Mouse (Mus musculus) neural tube, embryonic 15.5 days (tissue): Measurements from ENCODE around the gene Gm3500. TPM values are rescaled to one million over a fixed set of nuclear protein-coding genes. Genes with fewer than 3 reads are reported as not detected.
"Not testable (repeated sequence)": the region's sequence is repeated elsewhere in the genome, so short reads cannot be mapped to it uniquely, and the experiment has no call there.

Experiments
- ATAC-seq: fragments of 200-750 bp; cut with Nextera tagmentation; 2 replicates; pipeline ENCODE4 v1.8.0; 2017; ENCODE audit warnings: mild to moderate bottlenecking, moderate TSS enrichment, moderate library complexity; ENCODE audit not compliant: low FRiP score
- H3K27ac ChIP-seq: fragments of 300-500 bp; sonication (generic); replicated peaks from 2 replicates; pipeline ENCODE4 v1.5.1; 2015; ENCODE audit warnings: mild to moderate bottlenecking, inconsistent platforms
- H3K27me3 ChIP-seq: fragments of 300-500 bp; sonication (generic); replicated peaks from 2 replicates; pipeline ENCODE4 v1.6.1; 2015; ENCODE audit warnings: inconsistent platforms
- H3K36me3 ChIP-seq: fragments of 300-500 bp; sonication (generic); 2 replicates; pipeline ENCODE4 v1.6.1; 2015; ENCODE audit warnings: inconsistent platforms
- H3K4me1 ChIP-seq: fragments of 300-500 bp; sonication (generic); 2 replicates; pipeline ENCODE4 v1.6.1; 2015; ENCODE audit warnings: inconsistent platforms
- H3K4me2 ChIP-seq: fragments of 300-500 bp; sonication (generic); 2 replicates; pipeline ENCODE4 v1.6.1; 2015; ENCODE audit warnings: inconsistent platforms, mild to moderate bottlenecking, moderate library complexity
- H3K4me3 ChIP-seq: fragments of 300-500 bp; sonication (generic); replicated peaks from 2 replicates; pipeline ENCODE4 v1.5.1; 2015; ENCODE audit warnings: mild to moderate bottlenecking, inconsistent platforms
- H3K9ac ChIP-seq: fragments of 300-500 bp; sonication (generic); replicated peaks from 2 replicates; pipeline ENCODE4 v1.6.1; 2015; ENCODE audit warnings: mild to moderate bottlenecking, inconsistent platforms
- H3K9me3 ChIP-seq: fragments of 300-500 bp; sonication (generic); replicated peaks from 2 replicates; pipeline ENCODE4 v1.6.1; 2016; ENCODE audit warnings: inconsistent platforms
- WGBS: fragments of 180-500 bp; shearing (Covaris S2); methylation state at CpG from one replicate; pipeline ENCODE4 v1.1.7; 2015; ENCODE audit warnings: mixed read lengths; 5-methylcytosine and 5-hydroxymethylcytosine counted together
- polyA plus RNA-seq: library from polyadenylated mRNA; unstranded; fragments of >200 nt; fragmentation: Nextera tagmentation; extraction: Ambion mirVana; gene quantifications from 2 replicates; pipeline ENCODE4 v1.2.1, GENCODE M21; 2015

Gene Gm3500
- 1.2 and 1.8 TPM in 2 replicates for polyA plus RNA-seq

GRCm38 (mm10) chr14:5388949-5389348, at the start of gene Gm3500:
Gene Gm3500 (minus strand): TSS chr14:5389049.
- H3K4me1 ChIP-seq, H3K9me3 ChIP-seq, ATAC-seq, H3K27me3 ChIP-seq, H3K4me2 ChIP-seq, H3K36me3 ChIP-seq, H3K9ac ChIP-seq, H3K27ac ChIP-seq, H3K4me3 ChIP-seq: not testable (repeated sequence)
- no CpG with 5 or more reads among the region's 37 CpGs for WGBS

- not testable (repeated sequence) for H3K36me3 ChIP-seq, H3K27me3 ChIP-seq, ATAC-seq, H3K27ac ChIP-seq, H3K9ac ChIP-seq, H3K4me3 ChIP-seq, H3K4me2 ChIP-seq, H3K9me3 ChIP-seq, H3K4me1 ChIP-seq
- WGBS, result no CpG with 5 or more reads among the region's 2 CpGs
These were observed 54.0 kb downstream of the Gm3500 start, which contains the start of gene Gm3542 for GRCm38 (mm10) chr14:5334828-5335227. Gene Gm3542 (minus strand): TSS chr14:5334928.

Other genes starting within 250 kb of the Gm3500 start
- not detected in 2 replicates for gene Gm3317, start 224.5 kb downstream of the Gm3500 start, polyA plus RNA-seq
- not detected in 2 replicates for gene Gm8271, start 203.3 kb downstream of the Gm3500 start, polyA plus RNA-seq
- gene Gm3526, start 128.5 kb downstream of the Gm3500 start, polyA plus RNA-seq, result 0.17 TPM in 1 of 2 replicates, not detected in the other
- not detected in 2 replicates for gene Gm3542, start 54.1 kb downstream of the Gm3500 start, polyA plus RNA-seq
- 3.5 TPM in 1 of 2 replicates, not detected in the other for gene Gm3194, start 66.4 kb upstream of the Gm3500 start, polyA plus RNA-seq
- not detected in 2 replicates for gene Gm8246, start 88.8 kb upstream of the Gm3500 start, polyA plus RNA-seq
- 0.13 TPM in 1 of 2 replicates, not detected in the other for gene Gm3187, start 95.2 kb upstream of the Gm3500 start, polyA plus RNA-seq
- 12.8 and 16.2 TPM in 2 replicates for gene Gm3488, start 112.6 kb upstream of the Gm3500 start, polyA plus RNA-seq
- gene Gm3532, start 149.4 kb upstream of the Gm3500 start, polyA plus RNA-seq, result 0.18 TPM in 1 of 2 replicates, not detected in the other
- gene Gm8265, start 244.0 kb upstream of the Gm3500 start, polyA plus RNA-seq, result not detected in 2 replicates